Comparison of ENCODE assay signal across 20 mouse cellular contexts in the genomic region with DNA sequence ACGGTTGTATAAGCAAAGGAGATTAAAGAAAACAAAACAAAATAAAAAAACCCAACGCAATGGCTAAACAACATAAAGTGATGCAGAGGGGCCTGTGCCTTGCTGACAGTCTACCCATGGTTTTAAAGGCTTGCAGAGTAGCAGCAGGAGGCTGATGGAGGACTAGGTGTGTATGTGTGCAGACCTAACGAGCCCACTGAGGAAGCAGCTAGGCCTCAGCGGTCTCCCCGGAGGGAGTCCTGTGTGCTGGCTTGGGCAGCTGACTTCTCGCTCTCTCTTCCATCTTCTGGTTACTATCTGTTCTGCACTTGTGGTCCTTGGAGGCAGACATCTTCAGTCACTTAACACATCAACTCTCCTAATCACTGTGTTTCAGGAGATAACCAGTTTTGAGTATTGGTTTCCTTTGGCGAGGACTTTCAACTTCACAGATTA. TPM values are rescaled to one million over a fixed set of nuclear protein-coding genes. Genes with fewer than 3 reads are reported as not detected.
DNase-seq lines count a peak whose midpoint lies in the region; ATAC-seq and TF ChIP-seq lines count a peak whose summit lies in the region.
"Had no signal": no experiment of that assay in that cellular context is flagged by ENCODE, and none has a peak within 500 bp of the region (broad histone marks: within the 10 kb centered on the region; RNA-seq: fewer than 3 reads in every experiment).

No protein-coding gene starts in this region.

- no peak overlapping the region for H3K9ac ChIP-seq in heart, embryonic 12.5 days
- no peak overlapping the region for H3K9ac ChIP-seq in liver, adult 2 months (ENCODE audit: low read depth, low read length)
- H3K9ac ChIP-seq in liver, embryonic 11.5 days (ENCODE audit: low read depth, low read length) = no peak overlapping the region
- H3K9ac ChIP-seq: heart, embryonic 13.5 days; hindbrain, embryonic 13.5 days had no signal

- H3K4me3 ChIP-seq in heart, embryonic 12.5 days = no peak overlapping the region
- no peak overlapping the region for H3K4me3 ChIP-seq in liver, adult 2 months (ENCODE audit: insufficient read depth, low read depth, low read length)
- no peak overlapping the region for H3K4me3 ChIP-seq in liver, embryonic 11.5 days (ENCODE audit: low read depth, low read length)
- peak overlapping the region; percentile 81 for H3K4me3 ChIP-seq in testis, adult 2 months (ENCODE audit: control insufficient read depth, low read depth, low read length)
- H3K4me3 ChIP-seq: erythroblast, embryonic 14.5 days; heart, embryonic 13.5 days; hindbrain, embryonic 13.5 days had no signal

- no peaks in the 10 kb centered on the region; the same call in 1 of the 2 replicates for H3K79me2 ChIP-seq in liver, adult 2 months (ENCODE audit: control insufficient read depth, insufficient read depth, low read length)

- no peaks in the 10 kb centered on the region for H3K27me3 ChIP-seq in heart, embryonic 12.5 days (replicated peaks)
- no peaks in the 10 kb centered on the region for H3K27me3 ChIP-seq in liver, adult 2 months (ENCODE audit: control insufficient read depth, insufficient read depth, low read length)
- H3K27me3 ChIP-seq in liver, embryonic 11.5 days (replicated peaks; ENCODE audit: control insufficient read depth, insufficient read depth, low read length) = no peaks in the 10 kb centered on the region
- H3K27me3 ChIP-seq in testis, adult 2 months (ENCODE audit: control insufficient read depth, insufficient read depth, low read length) = no peaks in the 10 kb centered on the region
- H3K27me3 ChIP-seq: heart, embryonic 13.5 days; hindbrain, embryonic 13.5 days had no signal

- H3K27ac ChIP-seq in heart, embryonic 12.5 days (ENCODE audit: poor library complexity, severe bottlenecking) = peak overlapping the region; percentile 29; the same call in 1 of the 2 replicates
- 0 out of 2 replicates have a peak overlapping the region, but pooled peaks have one; percentile 2 for H3K27ac ChIP-seq in liver, adult 2 months (replicated peaks; ENCODE audit: insufficient read depth, low read depth, low read length)
- no peak overlapping the region for H3K27ac ChIP-seq in liver, embryonic 11.5 days (ENCODE audit: low read depth, low read length)
- H3K27ac ChIP-seq in testis, adult 2 months (ENCODE audit: control insufficient read depth, insufficient read depth, low read depth, low read length) = peak overlapping the region; percentile 39; the same call in 1 of the 2 replicates
- H3K27ac ChIP-seq: heart, embryonic 13.5 days; hindbrain, embryonic 13.5 days had no signal

- peaks cover 27% of the 10 kb centered on the region for H3K36me3 ChIP-seq in heart, embryonic 12.5 days
- peaks cover 19% of the 10 kb centered on the region for H3K36me3 ChIP-seq in liver, adult 2 months (ENCODE audit: control insufficient read depth, insufficient read depth, low read length)
- H3K36me3 ChIP-seq in liver, embryonic 11.5 days (ENCODE audit: control insufficient read depth, insufficient read depth, low read length) = no peaks in the 10 kb centered on the region; the same call in 1 of the 2 replicates
- peaks cover 3% of the 10 kb centered on the region for H3K36me3 ChIP-seq in testis, adult 2 months (ENCODE audit: control insufficient read depth, insufficient read depth, low read length)

- no peak for DNase-seq in heart, postnatal 14 days
- DNase-seq in liver, adult 2 months (ENCODE audit: extremely low read depth, low read depth, low spot score) = no peak
- DNase-seq in liver, embryonic 11.5 days (ENCODE audit: low spot score) = no peak
- no peak for DNase-seq in testis, postnatal 14 days (ENCODE audit: low spot score)
- DNase-seq in adrenal gland, adult (ENCODE audit: inconsistent age in 2 of 2, low spot score in 1 of 2) = no peak
- DNase-seq: adrenal gland, postnatal 10 days; cerebellum, adult 11 months; cerebellum, adult 9-10 months; cerebellum, postnatal 36 days; gastrocnemius, postnatal 10 days had no signal

- H3K4me1 ChIP-seq in heart, embryonic 12.5 days (replicated peaks) = peaks cover 12% of the 10 kb centered on the region
- peaks cover 14% of the 10 kb centered on the region for H3K4me1 ChIP-seq in liver, adult 2 months (ENCODE audit: control insufficient read depth, insufficient read depth, low read length)
- H3K4me1 ChIP-seq in liver, embryonic 11.5 days (replicated peaks; ENCODE audit: control insufficient read depth, insufficient read depth, low read length) = peaks cover 21% of the 10 kb centered on the region
- H3K4me1 ChIP-seq in testis, adult 2 months (ENCODE audit: control insufficient read depth, insufficient read depth, low read length) = no peaks in the 10 kb centered on the region

- H3K4me2 ChIP-seq in heart, embryonic 12.5 days = no peak overlapping the region
- no peak overlapping the region for H3K4me2 ChIP-seq in liver, embryonic 11.5 days
- H3K4me2 ChIP-seq: hindbrain, embryonic 13.5 days had no signal

- ATAC-seq in heart, embryonic 12.5 days (ENCODE audit: insufficient number of reproducible peaks, low FRiP score) = no peak
- no peak for ATAC-seq in liver, embryonic 11.5 days (replicated peaks; ENCODE audit: low FRiP score)
- peak; percentile 12; the same call in 1 of the 2 replicates for ATAC-seq in megakaryocyte-erythroid progenitor cell, adult 5-6 weeks (replicated peaks; ENCODE audit: low FRiP score, low TSS enrichment, poor library complexity, severe bottlenecking)
- ATAC-seq: forebrain, embryonic 16.5 days had no signal

- 52% methylated on average over 7 of the region's 7 CpGs for WGBS in heart, embryonic 12.5 days
- WGBS in liver, adult 2 months = 83% methylated on average over 7 of the region's 7 CpGs
- 64% methylated on average over 7 of the region's 7 CpGs for WGBS in liver, embryonic 11.5 days

- H3K9me3 ChIP-seq in heart, embryonic 12.5 days (replicated peaks) = no peaks in the 10 kb centered on the region
- H3K9me3 ChIP-seq in liver, embryonic 11.5 days (ENCODE audit: control insufficient read depth, low read length) = no peaks in the 10 kb centered on the region
- H3K9me3 ChIP-seq: forebrain, embryonic 10.5 days; heart, embryonic 13.5 days; hindbrain, embryonic 13.5 days had no signal

- no peak for TF ChIP-seq CTCF in liver, adult 2 months (IDR thresholded peaks at IDR 0.05; ENCODE audit: low read depth, low read length)
- no peak for TF ChIP-seq CTCF in testis, adult 2 months (IDR thresholded peaks at IDR 0.05; ENCODE audit: control insufficient read depth, insufficient read depth, insufficient replicate concordance, low read depth, low read length)

- intact Hi-C loops in heart, postnatal 14 days (cut with DNase I) = loop anchor here (5.0 to 10.0 kb wide), 2 partner anchors 88 to 130 kb away; a partner anchor contains a TSS

- TF ChIP-seq POLR2A in liver, adult 2 months (IDR thresholded peaks at IDR 0.05; ENCODE audit: extremely low read depth, insufficient read depth, low read length) = no peak
- TF ChIP-seq POLR2A in testis, adult 2 months (IDR thresholded peaks at IDR 0.05; ENCODE audit: control insufficient read depth, low read depth, low read length) = no peak

RNA-seq across cellular contexts. Expression of a gene that starts 1.3 kb away (rescaled TPM):
- 2.2 and 2.5 TPM in 2 replicates for polyA plus RNA-seq in heart, embryonic 12.5 days (2016; fragmentation: Nextera tagmentation; extraction: Ambion mirVana)
- under 1 TPM in 1 of 2 experiments, not detected in 1; 0.29 TPM for total RNA-seq in heart, postnatal 14 days (2021)
- 12.1 and 13.0 TPM in 2 replicates for total RNA-seq in liver, adult 2 months (2014; rRNA removed)
- 8.0 and 8.5 TPM in 2 replicates for polyA plus RNA-seq in liver, adult 2 months (2012; rRNA removed)
- 3.0 and 3.1 TPM in 2 replicates for polyA plus RNA-seq in liver, embryonic 11.5 days (2014; fragmentation: Nextera tagmentation; extraction: Ambion mirVana)
- 1,399 and 1,539 TPM in 2 replicates for polyA plus RNA-seq in testis, adult 2 months (2012; rRNA removed)
- total RNA-seq in megakaryocyte-erythroid progenitor cell, adult 5-6 weeks (2014; fragmentation: Nextera tagmentation) = not detected in 2 replicates
- total RNA-seq in megakaryocyte-erythroid progenitor cell, adult 5-6 weeks (2017) = not detected in 2 replicates
- total RNA-seq: ES-E14; hematopoietic stem cell, adult 5-6 weeks had no signal

Comparison
In these comparisons a context has a peak if more than half of its experiments do, and no peak if none do; other contexts are left out.
1. RNA of a gene that starts 1.3 kb away (polyA plus RNA-seq): 1,399 to 1,539 TPM in testis, adult 2 months; 8.0 to 8.5 TPM in liver, adult 2 months, 3.0 to 3.1 TPM in liver, embryonic 11.5 days and 2.2 to 2.5 TPM in heart, embryonic 12.5 days; every median in the first group is over 100 times any median in the second.